Mouse (Mus musculus): ENCODE results near the gene 1810009A15Rik.
A peak's percentile ranks its signal among the peaks of the same experiment; 100 is the strongest.
"Not testable (repeated sequence)": the region's sequence is repeated elsewhere in the genome, so short reads cannot be mapped to it uniquely, and the experiment has no call there.

1810009A15Rik gene

GRCm38 (mm10) chr19:8872266-8872840, 16.3 kb upstream of the 1810009A15Rik start:
- no peak for ATAC-seq (ENCODE audit: insufficient number of reproducible peaks, low FRiP score, low TSS enrichment)

GRCm38 (mm10) chr19:8875031-8875430, 13.6 kb upstream of the 1810009A15Rik start:
- no peak for ATAC-seq (ENCODE audit: insufficient number of reproducible peaks, low FRiP score, low TSS enrichment)

GRCm38 (mm10) chr19:8880311-8881033, 8.2 kb upstream of the 1810009A15Rik start, which contains the start of gene Uqcc3:
TSS of gene Uqcc3 (minus strand) at chr19:8880923.
- ATAC-seq (ENCODE audit: insufficient number of reproducible peaks, low FRiP score, low TSS enrichment): peak; percentile 82

DNA sequence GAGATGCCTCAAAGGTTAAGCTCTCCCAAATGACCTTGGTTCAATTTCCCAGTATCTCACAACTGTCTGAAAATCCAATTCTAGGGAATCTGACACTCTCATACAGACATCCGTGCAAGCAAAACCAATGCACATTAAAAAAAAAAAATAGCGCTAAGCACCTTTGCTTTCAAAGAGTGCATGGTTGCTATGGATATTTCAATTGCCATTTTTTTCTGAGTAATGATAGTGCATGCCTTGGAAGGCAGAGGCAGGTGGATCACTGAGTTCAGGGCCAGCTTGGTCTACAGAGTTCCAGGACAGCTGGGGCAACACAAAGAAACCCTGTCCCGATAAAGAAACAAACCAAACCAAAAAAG, 7.6 kb upstream of the 1810009A15Rik start:
- no peak for ATAC-seq (ENCODE audit: insufficient number of reproducible peaks, low FRiP score, low TSS enrichment)

DNA sequence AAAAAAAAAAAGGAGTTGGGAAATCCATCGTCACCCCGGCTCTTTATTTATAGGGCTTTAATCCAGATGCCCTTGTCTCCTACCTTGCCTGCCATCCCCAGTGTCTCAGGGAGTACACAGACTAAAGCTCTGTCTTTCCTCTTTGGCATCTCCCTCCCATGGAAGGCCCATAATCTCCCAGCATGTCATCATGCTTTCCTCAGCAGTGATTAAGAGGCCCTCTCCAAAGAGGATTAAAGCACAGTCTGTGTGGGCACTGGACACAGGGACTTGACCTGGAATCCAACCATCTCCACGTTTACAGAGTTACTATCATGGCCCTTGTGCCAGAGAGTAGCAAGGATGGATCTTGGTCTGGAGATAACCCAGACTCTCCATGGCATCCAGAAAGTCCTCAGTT, 5.0 kb upstream of the 1810009A15Rik start, which contains the start of the genes Lbhd1 and Gm49403:
TSS of gene Lbhd1 (plus strand) at position 117 of the 400 bp plus-strand sequence.
TSS of gene Gm49403 (plus strand) at position 315 of the 400 bp plus-strand sequence.
- ATAC-seq (ENCODE audit: insufficient number of reproducible peaks, low FRiP score, low TSS enrichment): no peak

DNA sequence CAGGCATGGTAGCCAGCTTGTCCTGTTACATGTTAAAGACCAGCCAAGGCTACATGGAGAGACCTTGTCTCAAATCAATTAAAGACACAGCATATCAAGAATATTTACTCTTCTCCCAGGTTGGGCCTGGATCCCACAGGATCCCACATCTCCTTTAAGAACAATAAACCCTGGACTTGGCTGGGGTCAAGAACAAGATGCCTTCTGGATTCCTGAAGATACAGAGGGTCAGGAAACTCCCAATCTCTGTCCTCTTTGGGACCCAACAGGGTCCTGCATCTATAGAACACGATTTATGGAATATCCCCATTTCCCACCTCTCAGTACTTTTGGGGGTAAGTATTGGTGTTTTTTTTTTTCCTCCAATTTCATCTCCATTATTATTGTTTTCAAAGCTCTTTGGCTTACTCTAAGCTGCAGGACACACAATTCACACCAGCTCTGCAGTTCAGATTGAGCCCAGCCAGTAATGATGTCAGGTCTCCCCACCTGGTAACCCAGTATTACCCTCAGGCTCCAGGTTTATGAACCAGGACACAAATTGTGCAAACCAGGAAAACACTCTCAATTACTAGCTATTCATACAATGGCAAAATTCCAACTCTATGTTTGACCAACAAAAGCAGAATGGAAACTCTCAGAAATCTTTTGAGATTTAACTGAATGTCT, 1.6 kb upstream of the 1810009A15Rik start:
- no peak for ATAC-seq (ENCODE audit: insufficient number of reproducible peaks, low FRiP score, low TSS enrichment)

GRCm38 (mm10) chr19:8887585-8888463, 829 bp upstream of the 1810009A15Rik start:
- no peak for ATAC-seq (ENCODE audit: insufficient number of reproducible peaks, low FRiP score, low TSS enrichment)

DNA sequence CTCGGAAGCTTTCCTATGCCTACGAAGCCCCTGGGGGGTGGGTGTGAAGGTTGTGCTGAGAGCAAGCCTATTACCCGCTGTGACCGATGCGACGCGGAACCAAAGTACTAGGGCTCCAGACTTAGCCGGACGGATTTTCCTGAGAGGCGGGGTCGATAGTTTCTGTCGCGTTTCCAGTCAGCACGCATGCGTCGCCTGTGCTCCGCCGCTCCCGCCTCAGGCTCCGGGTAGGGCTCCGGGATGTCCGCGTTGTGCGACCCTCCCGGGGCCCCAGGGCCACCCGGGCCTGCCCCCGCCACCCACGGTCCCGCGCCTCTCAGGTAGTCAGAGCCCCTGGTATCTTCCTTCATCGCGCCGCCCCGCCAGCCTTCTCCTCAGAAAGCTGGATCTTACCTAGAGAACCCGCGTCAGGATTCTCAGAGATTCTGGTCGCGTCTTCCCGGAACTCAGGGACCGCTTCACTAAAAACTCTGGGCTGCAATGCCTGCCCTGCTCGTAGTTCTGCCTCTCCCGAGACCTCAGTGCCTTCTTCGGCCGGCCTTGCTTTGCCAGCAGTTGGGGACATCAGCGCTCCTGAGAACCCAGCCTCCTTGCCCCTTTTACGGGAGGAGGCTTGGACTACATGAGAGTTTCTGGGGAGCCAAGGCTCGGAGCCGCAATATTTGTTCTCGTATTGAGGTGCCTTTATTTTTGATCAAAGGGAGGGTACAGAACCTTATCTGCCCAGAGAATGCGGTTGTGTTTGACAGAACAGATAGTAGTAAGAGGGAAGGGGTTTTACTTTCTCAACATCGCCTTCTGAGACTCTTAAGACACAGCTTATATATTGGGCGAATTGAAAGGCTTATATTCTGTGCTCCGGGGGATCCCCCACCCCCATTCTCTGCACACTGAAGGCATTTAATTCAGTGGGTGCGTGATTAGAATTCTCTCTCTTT, 4.4 kb downstream of the 1810009A15Rik start, which contains the start of gene Ints5:
TSS of gene Ints5 (plus strand) at position 177 of the 938 bp plus-strand sequence.
- ATAC-seq (ENCODE audit: insufficient number of reproducible peaks, low FRiP score, low TSS enrichment): peak; percentile 47; the same call in 1 of the 2 replicates

GRCm38 (mm10) chr19:8895397-8895960, 6.8 kb downstream of the 1810009A15Rik start:
- ATAC-seq (ENCODE audit: insufficient number of reproducible peaks, low FRiP score, low TSS enrichment): no peak

GRCm38 (mm10) chr19:8896231-8896630, 7.6 kb downstream of the 1810009A15Rik start:
- ATAC-seq (ENCODE audit: insufficient number of reproducible peaks, low FRiP score, low TSS enrichment): not testable (repeated sequence)

GRCm38 (mm10) chr19:8897211-8897864, 8.7 kb downstream of the 1810009A15Rik start:
- ATAC-seq (ENCODE audit: insufficient number of reproducible peaks, low FRiP score, low TSS enrichment): peak; percentile 6; the same call in 1 of the 2 replicates

DNA sequence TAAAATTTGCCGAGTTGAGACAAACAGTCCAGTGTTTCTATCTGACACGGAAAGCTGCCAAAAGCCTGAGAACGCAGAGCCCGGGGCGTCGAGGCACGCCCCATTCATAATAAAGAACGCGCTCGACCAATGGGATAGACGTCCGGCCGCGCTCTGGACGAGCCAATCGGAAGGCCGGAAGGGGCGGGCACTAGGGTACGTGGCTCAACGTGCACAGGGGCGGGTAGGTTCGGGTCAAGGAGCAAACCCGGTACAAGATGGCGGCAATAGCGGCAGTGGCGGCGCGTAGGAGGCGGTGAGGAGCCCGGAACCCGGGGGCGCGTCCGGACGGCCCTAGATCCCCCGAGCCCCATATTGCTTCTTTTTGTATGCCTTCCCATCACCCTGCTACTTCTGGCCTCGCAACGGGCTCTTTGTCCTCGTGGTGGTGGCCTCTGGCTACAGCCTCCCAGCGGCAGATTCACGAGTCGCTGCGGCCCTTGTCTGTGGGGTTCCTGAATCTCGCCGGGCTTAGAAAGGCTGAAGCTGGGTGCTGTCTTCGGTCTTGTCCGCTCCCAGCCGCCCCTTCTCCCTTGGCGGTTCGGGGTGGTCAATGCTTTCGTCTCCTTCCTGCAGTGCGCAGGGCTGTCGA, 9.3 kb downstream of the 1810009A15Rik start, which contains the start of gene Ganab:
TSS of gene Ganab (plus strand) at position 207 of the 631 bp plus-strand sequence.
- ATAC-seq (ENCODE audit: insufficient number of reproducible peaks, low FRiP score, low TSS enrichment): peak; percentile 97

DNA sequence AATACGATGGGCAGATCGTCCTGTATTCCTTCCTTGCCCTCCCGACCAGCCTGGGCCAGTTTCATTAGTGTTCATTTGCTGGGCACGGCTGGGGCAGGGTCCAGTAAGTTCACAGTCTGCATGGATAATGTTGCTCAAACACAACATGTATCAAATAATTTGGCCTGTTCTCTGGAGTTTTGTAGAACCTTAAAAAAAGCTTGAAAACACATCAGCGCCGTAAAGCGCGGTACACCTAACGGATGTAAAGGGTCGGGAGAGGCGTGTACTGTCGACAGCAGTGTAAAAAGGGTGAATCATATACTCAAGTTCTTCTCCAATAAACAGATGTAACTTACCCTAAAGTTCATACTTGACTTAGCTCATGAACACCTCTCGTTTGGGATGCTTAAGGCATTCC, 9.9 kb downstream of the 1810009A15Rik start:
- no peak for ATAC-seq (ENCODE audit: insufficient number of reproducible peaks, low FRiP score, low TSS enrichment)

DNA sequence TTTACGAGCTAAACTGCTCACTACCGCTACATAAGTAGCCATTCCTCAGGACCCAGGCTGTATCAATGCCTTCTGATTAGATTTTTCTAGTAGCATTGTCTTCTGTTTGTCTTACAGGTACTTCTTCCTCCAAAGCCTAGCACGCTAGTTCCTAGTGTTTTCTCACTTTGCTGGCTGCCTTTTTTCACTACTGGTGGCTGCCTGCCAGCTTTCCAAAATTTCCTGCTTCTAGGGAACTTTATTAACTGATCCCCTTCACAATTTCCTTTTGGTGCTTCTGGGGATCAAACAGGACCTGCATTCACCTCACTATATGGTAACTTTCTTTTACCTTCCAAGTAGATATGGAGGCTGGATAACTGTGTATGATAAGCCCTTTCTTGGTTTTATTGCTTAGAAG, 10.4 kb downstream of the 1810009A15Rik start:
- ATAC-seq (ENCODE audit: insufficient number of reproducible peaks, low FRiP score, low TSS enrichment): no peak

DNA sequence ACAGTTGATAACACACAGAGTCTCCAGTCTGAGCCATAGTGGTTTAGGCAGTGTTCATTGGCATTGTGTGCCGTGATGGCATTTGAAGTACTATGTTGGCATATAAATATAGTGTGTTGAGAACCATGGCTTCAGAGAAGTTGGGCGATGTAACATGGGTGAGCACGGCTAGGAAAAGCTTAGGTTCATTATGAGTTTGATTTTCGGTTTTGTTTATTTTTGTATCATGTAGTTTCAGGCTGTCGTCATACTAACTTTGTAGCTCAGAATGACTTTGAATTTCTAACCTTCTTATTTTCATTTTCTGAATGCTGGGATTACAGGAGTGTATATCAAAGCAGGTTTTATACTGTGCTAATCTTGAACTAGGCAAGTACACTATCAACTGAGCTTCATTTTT, 14.8 kb downstream of the 1810009A15Rik start:
- ATAC-seq (ENCODE audit: insufficient number of reproducible peaks, low FRiP score, low TSS enrichment): no peak

DNA sequence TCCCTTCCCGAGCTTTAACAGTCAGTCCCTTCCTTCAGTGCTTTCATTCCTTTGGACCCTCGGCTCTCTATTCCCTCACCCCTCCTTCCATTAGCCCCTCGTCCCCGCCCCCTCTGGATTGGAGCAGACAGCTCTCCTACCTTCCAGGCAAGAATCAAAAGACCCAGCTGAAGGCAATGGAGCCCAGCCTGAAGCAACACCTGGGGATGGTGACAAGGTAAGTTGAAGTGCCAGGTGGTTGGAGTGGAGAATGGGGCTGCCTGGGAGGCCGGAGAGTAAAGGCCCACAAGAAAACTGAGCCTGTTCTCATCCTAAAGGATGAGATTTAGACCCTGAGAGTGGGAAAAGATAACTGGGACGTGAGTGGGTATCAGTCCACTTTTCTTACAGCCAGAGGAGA, 19.9 kb downstream of the 1810009A15Rik start:
- no peak for ATAC-seq (ENCODE audit: insufficient number of reproducible peaks, low FRiP score, low TSS enrichment)

- ATAC-seq (ENCODE audit: insufficient number of reproducible peaks, low FRiP score, low TSS enrichment): no peak
These were observed 23.2 kb downstream of the 1810009A15Rik start for GRCm38 (mm10) chr19:8911810-8912209.

DNA sequence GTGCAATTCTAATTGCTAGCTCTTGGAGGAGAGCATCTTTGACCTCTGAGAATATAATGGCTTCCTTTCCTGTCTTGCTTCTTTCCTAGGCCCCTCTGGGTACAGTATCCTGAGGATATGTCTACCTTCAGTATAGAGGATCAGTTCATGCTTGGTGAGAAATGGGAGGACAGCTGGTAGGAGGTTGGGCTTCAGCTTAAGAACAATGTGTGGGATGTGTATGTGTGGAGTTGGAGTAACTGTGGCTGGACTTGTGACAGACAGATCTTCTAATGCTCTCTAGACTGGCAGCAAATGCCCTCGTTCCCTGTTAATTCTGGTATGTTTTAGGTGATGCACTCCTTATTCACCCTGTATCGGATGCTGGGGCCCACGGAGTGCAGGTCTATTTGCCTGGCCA, 25.6 kb downstream of the 1810009A15Rik start:
- no peak for ATAC-seq (ENCODE audit: insufficient number of reproducible peaks, low FRiP score, low TSS enrichment)
